Mouse (Mus musculus) brain, adult 2 months (tissue): ENCODE data around the gene Rcn2.
"Not testable (repeated sequence)": the region's sequence is repeated elsewhere in the genome, so short reads cannot be mapped to it uniquely, and the experiment has no call there.

ENCODE experiments used
- DNase-seq: peaks from one replicate; pipeline ENCODE4 v3.0.0; 2011; ENCODE audit warnings: low read depth, low spot score

Rcn2 gene

DNA sequence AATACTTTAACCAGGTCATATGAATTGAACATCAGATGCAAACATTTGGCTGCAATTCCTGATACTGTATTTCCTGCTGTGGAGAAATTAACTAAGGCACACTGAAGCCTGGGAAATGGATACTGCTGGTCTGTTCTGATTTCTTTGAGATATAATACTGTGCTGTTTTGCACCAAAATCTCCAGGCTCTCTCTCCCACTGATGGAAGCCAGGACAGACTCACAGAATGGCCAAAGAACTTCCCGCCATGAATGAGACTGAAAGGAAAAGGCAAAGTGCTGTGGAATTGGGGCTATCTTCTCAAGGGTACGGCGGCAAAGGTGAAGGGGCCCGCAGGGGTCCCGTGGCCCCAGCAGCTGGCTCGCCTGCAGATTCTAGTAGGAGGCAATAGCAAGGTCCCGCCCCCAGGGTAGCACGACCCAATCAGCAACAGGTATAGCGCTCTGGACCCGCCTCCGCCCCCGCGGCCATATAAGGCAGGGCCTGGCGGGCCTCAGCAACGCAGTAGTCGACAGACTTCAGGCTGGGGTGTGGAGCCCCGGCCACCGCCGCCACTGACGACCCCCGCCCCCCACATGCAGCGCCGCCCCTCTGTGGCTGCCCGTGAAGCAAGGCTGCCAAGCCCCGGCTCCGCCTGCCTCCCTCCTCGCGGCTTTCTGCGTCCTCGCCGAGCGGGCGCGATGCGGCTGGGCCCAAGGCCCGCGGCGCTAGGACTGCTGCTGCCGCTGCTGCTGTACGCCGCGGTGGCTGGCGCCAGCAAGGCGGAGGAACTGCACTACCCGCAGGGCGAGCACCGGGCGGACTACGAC is at the start of gene Rcn2:
Gene Rcn2, plus strand, starts transcription at position 474 of the 809 bp plus-strand sequence.
- peak; percentile 97 for DNase-seq

DNA sequence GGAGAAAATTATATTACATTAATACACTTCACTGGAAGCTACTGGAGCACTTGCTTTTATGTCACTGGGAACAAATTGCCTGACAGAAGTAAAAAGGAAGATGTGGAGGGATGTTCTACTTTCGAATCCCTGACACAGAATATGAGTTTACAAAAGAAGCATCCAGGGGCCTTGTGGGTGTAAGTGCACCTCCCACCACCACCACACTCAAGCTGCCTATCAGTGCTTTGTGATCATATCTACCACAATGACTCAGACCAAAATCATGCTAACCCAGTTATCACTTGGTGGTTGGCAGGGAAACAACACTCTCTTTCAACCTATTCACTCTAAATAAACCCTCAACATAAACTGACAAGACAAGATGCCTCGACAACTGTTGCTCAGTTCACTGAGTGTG is 37.0 kb upstream of the Rcn2 start:
- not testable (repeated sequence) for DNase-seq

DNA sequence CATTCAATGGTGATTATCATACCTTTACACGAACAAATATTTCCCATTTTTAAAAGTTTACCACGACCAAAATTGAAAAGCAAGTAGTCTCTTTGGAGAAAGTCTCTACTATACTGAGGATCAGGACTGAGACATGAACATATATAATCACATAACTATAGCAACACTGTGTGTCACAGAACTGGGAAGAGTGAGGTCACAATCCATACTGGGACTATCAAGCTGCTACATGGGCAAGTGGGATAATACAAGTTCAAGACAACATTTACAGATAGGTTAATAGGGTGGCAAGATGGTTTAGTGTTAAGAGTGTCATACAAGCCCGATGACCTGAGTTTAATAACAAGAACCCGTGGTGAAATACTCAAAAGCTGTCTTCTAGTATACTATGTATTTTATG is 31.2 kb upstream of the Rcn2 start, which contains the start of gene 4930563M21Rik:
Gene 4930563M21Rik, minus strand, starts transcription at position 101 of the 400 bp plus-strand sequence.
- DNase-seq, result no peak

DNA sequence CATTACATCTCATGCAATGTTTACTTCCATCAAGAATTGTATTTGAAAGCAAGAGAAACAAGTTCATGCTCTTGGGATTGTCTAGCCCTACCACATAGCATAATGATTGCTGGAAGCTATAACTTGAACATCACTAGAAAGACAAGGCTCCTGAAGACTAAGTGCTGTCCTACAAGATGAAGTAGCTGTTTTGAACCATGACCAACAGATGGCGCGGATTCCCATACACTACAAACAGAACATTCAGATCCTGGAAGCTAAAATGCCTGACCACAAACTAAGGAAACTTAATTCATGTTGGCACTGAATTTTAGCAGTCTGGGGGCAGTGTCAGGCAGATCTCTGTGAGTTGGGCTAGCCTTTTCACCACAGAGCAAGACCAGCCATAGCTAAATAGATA is 16.9 kb upstream of the Rcn2 start:
- peak; percentile 32 for DNase-seq

DNA sequence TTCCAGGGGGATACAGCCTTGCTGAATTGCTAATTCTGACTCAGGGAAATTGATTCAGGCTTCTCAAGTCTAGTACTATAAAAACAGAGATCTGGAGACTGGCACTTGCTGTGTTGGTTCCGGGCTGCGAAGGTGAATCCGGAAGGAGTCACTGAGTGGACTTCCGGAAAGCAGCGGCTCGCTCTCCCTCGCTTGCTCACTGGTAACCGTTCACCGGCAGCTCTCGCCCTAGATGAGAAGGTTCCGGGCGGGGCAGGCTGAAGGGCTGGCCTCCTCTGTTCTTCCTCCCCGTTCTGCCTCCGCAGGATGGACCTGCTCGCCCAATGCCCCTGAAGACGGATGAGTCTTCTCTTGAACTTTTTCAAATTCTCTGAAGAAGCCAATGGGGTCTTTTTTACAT is 14.4 kb upstream of the Rcn2 start:
- no peak for DNase-seq

DNA sequence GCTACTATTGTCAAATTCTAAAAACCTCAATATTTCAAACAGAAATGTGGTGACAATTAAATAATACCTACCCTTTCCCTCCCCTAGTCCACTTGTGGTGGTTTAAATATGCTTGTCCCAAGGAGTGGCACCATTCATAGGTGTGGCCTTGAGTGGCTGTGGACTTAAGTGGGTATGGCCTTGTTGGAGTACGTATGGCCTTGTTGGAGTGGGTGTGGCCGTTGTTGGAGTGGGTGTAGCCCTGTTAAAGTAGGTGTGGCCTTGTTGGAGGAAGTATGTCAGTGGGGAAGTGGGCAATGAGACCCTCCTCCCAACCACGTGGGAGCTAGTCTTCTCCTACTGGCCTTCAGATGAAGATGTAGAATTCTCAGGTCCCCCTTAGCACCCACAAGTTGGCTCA is 9.4 kb upstream of the Rcn2 start:
- DNase-seq, result no peak

DNA sequence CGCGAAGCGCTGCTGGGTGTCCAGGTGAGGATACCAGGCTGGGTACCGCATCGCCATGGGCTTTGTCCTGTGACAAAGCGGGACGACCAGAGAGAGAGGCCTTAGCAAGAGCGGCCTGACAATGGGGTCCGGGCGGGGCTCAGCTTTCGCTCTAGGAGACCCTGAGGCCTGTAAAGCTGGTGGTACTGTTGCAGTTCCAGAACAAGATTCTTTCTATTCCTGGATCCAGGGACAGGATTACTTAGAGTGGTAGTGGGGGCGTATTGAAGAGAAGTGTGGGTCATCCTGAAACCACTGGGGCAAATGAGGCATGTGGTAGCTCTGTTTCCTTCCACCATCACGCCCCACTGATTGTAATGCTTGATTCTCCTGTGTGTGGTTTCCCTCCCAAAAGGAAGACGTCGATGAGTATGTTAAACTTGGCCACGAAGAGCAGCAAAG is 556 bp downstream of the Rcn2 start:
- DNase-seq, result no peak

DNA sequence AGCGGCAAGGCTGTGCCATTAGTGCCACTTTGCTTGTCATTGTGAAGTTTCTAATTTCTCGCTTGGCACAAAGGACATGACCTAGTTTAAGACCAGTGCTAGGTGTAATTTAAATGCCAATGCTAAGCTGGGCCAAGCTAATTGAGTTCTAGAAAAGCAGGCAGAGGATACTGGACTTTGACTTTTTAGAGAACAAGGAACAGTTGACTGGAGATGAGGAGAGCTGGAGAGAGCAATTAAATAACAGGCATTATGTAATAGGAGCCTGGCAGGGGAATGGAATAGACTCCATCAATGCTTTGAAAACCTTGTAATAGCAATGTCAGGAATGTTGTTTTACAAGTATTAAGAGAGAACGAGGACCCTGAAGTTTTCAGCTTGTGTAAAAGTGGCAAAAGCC is 12.2 kb downstream of the Rcn2 start:
- DNase-seq, result peak; percentile 46

DNA sequence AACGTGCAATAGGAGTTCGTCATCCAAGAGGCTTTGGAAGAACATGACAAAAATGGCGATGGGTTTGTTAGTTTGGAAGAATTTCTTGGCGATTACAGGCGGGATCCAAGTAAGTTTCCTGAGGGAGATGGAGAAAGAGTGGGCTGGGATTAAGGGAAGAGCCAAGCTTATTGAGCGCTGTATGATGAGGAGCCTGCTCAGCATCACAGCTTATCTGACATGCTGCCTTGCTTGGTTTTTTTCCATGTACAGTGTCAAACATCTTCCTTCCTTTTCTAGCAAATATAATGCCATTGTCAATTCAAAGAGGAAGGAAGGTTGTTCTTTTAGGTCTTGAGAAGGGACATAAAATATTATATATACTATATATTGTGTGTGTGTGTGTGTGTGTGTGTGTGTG is 14.5 kb downstream of the Rcn2 start:
- DNase-seq, result no peak

DNA sequence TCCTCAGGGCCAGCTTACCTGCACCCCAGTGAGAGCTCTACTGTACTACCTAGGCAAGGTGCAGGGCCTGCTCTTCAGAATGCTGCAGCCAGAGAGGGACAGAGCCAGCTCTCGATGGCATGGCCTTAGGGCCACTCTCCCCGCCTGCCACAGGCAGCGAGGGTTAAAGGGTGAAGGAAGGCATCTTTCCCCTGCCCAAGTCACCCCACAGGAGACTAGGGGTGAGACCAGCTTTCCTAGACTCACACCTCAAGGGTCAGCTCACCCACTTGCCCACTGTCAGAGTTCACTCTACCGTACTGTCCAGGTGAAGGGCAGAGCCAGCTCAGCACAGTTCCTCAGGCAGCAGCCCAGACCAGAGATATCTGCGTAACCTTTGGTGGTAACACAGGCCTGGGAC is 20.7 kb downstream of the Rcn2 start:
- no peak for DNase-seq

DNA sequence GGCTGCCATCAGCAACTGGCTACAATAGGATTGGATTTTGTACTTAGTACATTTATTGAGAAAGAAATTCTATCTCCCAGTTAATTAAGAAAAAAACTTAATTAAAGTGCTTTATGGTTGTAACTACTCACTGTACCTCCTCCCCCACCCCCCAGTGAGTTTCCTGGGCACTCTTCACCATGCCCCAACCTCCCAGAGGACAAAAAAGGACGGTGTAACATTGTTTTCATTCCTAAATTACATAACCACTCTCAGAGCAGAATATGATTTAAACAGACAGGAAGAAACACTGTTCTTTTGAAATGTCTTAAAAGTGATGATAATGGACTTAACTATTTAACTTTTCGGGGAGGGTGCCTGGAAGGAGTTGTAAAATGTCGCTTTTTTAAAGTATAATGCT is 23.4 kb downstream of the Rcn2 start:
- no peak for DNase-seq

DNA sequence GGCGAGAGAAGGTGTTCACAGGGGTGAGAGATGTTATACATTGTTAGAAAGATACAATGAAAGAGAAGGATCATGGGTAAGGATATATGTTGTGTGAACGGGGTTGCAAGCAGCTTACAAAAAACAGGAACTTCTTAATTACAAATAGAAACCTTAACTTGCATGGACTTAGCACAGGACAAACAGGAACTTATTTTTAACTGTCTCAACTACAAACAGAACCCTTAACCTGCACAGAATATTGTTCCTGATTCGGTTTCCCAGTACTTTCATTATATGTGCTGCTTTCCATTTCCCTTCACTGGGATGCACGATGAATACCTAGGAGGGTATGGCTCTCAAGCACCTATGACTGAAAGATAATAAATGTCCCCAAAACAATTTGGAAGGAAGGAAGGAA is 26.3 kb downstream of the Rcn2 start:
- DNase-seq, result no peak

DNA sequence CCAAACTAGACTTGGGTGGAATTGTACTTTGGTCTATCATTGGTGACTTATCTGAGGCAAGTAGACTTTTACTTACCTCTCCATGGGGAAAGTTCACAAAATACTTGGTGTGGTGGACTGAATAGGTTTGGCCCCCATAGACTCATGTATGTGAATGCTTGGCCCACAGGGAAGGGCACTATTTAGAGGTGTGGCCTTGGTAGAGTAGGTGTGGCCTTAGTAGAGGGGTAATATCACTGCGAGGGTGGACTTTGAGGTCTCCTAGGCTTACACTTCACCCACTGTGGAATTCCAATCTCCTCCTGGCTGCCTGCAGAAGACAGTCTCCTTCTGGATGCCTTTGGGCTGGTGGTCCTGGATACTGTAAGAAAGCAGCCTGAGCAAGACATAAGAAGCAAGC is 27.0 kb downstream of the Rcn2 start:
- DNase-seq, result no peak

DNA sequence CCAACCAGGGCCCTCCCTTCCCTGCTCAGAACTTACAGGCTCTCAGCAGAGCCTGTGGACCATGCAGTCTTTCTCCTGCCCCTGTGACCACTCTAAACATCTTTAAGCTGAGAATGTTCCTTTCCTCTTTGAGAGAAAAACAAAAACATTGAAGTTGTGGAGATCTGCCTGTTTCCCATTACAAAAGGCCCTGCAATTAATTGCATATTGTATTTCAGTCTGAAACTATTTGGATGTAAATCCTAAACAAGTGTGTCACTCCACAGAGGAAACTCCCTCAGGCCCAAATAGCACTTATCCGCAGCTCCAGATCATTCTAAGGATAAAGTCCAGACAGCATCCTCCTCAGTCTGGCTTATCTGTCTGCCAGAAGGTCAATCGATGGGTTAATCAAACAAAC is 31.2 kb downstream of the Rcn2 start:
- no peak for DNase-seq

DNA sequence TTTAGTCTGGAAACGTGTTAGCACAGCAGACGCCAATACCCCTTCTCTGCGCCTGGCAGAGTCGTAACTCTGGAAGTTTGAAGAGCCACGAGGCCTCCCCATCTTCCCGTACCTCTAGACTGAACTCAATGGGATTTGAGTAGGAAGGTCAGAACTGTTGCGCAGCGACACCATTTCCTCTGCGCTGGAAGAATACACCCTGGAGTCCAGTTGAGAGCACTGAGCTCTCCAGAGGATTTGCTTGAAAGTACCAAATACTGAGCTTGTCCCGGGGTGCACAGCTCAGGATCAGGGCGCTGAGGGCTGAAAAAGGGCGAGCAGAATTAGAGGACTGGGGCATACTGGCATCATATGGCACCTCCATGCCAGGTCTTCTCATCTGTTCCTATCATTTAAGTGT is 33.2 kb downstream of the Rcn2 start:
- no peak for DNase-seq

DNA sequence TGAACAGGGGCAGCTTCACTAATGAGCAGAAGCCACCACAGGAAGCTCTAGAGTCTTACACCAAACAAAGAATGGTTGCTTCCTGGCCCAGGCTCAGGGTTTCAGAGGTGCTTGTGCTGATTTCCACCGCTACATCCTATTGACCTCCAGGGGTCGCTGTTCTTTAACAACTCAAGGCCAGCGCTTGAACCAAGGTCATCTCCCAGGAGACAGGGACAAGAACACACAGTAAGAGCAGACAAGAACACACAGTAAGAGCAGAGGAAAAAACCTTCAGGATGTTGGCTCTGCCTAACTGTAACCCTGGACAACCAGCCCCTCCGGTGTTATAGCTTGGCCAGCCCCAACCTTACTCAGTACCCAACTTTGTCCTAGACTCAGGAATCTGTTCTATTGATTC is 33.6 kb downstream of the Rcn2 start:
- DNase-seq, result peak; percentile 85

DNA sequence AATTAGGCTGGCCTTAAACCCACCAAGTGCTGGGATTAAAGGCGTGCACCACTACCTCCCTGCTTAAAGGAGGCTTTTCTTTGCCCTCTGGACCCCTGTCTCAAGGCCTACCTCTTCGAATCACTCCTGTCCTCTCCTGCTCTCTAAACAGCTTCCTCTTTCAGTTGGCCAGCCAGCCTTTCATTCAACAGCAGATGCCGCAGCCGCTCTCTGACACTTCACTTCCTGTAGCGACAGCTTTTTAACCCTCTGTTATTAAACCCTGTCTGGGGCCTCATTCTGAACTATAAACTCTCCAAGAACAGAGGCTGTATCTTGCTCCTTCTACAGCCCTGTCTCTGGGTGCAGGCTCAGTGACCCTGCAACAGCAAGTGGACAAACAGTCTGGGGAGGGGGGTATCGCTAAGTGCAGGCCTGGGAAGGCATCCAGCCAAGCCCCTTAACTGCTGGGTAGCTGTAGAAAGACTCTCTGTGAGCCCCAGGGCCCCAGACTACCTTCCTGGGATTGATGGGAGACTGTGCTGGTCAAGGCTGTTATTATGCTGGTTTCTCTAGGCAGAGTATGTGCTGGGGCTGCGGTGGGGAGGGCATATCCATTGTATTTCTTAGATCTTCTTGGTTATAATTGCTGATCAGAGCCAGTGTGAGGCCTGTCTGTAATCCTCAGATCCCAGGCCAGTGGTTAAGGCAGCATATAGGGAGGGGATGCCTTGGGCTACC is 34.4 kb downstream of the Rcn2 start:
- no peak for DNase-seq

DNA sequence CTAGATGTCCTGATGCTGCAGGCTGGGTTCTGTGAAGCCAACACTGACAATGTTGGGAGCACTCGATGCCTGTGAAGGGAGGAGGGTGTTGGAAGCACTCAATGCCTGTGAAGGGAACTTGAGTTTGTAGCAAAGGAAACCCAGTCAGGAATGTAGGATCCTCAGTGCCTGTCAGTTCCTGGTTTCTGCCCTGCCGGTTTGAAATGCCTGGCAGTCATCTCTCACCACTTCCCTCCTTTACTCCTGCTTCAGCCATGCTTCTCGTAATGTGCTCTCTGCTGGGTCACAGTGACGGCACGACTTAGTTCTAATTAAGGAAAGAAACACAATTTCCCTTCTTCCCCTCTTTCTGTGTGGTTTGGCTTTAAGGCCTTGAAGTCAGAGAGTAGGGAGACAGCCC is 37.9 kb downstream of the Rcn2 start:
- no peak for DNase-seq

DNA sequence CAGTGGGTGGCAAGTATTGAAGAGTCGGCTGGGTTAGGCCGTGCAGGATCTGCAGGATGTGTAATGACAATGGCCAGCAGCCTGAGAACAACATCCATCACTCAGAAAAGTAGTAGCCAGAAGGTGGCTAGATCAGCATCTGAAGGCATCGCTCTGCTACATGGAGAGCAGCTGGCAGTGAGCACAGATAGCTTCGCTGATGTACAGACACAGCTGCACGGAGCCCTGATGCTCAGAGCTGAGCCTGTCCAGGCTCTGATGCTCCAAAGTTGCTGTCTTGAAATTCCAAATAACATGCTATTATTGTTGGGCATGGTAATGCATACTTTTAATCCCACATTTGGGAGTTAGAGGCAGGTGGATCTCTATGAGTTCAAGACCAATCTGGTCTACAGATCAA is 44.9 kb downstream of the Rcn2 start:
- DNase-seq, result no peak

DNA sequence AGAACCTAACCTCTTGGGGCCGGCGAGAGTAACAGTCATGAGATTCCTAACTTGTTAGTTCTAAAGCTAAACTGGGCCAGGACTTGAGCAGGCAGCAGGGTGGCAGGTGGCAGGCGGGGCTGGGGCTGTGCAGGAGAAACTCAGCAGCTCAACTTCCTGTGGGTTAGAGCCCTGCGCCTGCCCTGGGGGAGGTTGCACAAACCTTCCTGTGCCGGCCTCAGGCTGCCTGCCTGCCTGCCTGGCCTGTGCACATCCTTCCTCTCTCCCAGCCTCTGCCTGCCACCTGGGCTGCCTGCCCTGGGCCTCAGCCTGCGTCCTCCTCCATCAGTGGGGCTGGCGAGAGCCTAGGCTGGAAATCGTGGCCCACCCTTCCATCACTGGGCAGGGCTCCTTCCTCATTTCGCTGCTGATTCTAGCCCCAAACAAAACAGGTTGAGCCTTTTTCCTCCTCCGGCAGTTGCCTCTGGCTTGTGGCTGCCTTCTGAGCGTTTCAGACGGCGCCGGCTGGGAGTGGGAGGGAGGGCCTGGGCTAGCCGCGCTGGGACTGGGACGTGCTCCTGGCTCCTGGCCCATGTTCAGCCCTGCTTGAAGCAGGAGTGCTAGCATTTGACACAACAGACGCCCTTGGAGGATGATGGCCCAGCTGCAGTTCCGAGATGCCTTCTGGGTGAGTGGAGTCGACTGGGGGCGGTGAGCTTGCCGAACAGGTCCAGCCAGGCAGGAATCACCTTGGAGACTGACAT is 48.3 kb downstream of the Rcn2 start, which contains the start of gene Pstpip1:
Gene Pstpip1, plus strand, starts transcription at position 185 of the 743 bp plus-strand sequence.
- DNase-seq, result peak; percentile 76

DNA sequence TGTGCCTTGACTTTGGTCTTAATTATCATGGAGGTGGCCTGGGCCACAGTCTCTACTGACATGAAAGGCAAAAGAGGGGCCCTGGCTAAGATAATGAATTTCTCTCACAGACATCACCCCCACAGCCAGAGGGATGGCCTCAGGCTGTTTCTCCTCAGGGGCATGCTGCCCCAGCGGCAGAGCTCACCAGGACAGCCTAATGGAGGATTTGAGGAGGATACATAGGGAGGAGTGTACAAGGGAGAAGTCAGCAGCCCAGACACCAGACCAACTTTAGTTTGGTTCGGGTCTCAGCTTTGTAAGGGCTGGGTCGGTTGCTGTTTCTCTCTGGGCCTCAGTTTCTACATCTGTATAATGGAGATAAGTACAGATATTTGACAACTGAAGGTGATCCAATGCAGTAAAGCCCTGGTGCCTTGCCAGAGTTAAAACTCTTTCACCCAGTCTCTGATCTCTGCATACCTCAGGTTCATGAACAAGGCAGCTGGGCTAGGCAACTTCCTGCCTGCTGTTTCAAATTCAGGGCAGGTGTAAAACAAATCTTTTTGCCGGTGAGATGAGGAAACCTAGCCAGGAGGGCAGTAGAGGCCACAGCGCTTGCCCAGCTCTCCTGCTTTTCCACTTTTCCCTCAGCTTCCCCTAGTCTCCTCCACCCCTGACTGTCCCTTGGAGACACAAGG is 49.0 kb downstream of the Rcn2 start:
- DNase-seq, result no peak

DNA sequence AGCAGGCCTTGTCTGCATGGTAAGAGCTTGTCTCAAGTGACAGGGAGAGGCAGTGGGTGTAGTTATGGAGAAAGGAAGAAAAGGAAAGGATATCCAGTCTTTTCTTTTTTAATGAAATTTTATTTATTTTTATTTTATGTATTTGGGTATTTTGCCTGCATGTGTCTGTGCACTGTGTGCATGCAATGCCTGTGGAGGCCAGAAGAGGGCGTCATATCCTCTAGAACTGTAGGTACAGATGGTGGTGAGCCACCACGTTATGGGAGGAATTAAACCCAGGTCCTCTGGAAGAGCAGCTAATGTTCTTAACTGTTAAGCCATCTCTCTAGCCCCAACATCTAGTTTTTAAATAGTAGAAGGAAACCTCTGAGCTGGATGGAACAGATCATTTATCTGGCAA is 50.5 kb downstream of the Rcn2 start:
- no peak for DNase-seq
